Mouse (Mus musculus): ENCODE results near the gene Slc6a21.

Gene Slc6a21

GRCm38 (mm10) chr7:45277136-45277760, at the start of gene Slc6a21:
Gene Slc6a21 (plus strand): TSS chr7:45277513.
- peak; percentile 63 to 77 for DNase-seq (ENCODE audit: low read depth in 2 of 2, low spot score in 2 of 2)

GRCm38 (mm10) chr7:45228548-45228947, 48.8 kb upstream of the Slc6a21 start:
- DNase-seq (ENCODE audit: low read depth in 2 of 2, low spot score in 2 of 2), result no peak

GRCm38 (mm10) chr7:45229046-45229445, 48.3 kb upstream of the Slc6a21 start:
- DNase-seq (ENCODE audit: low read depth in 2 of 2, low spot score in 2 of 2), result no peak

GRCm38 (mm10) chr7:45229459-45230203, 47.7 kb upstream of the Slc6a21 start:
- no peak for DNase-seq (ENCODE audit: low read depth in 2 of 2, low spot score in 2 of 2)

GRCm38 (mm10) chr7:45231192-45231591, 46.1 kb upstream of the Slc6a21 start:
- no peak for DNase-seq (ENCODE audit: low read depth in 2 of 2, low spot score in 2 of 2)

- no peak for DNase-seq (ENCODE audit: low read depth in 2 of 2, low spot score in 2 of 2)
Observed at GRCm38 (mm10) chr7:45231941-45232340, 45.4 kb upstream of the Slc6a21 start.

GRCm38 (mm10) chr7:45232716-45233465, 44.4 kb upstream of the Slc6a21 start:
- no peak for DNase-seq (ENCODE audit: low read depth in 2 of 2, low spot score in 2 of 2)

- no peak for DNase-seq (ENCODE audit: low read depth in 2 of 2, low spot score in 2 of 2)
Observed at GRCm38 (mm10) chr7:45233580-45234332, 43.6 kb upstream of the Slc6a21 start.

- no peak for DNase-seq (ENCODE audit: low read depth in 2 of 2, low spot score in 2 of 2)
Observed at GRCm38 (mm10) chr7:45234333-45234841, 42.9 kb upstream of the Slc6a21 start.

- no peak for DNase-seq (ENCODE audit: low read depth in 2 of 2, low spot score in 2 of 2)
Observed at GRCm38 (mm10) chr7:45234922-45235571, 42.3 kb upstream of the Slc6a21 start.

GRCm38 (mm10) chr7:45235656-45236180, 41.6 kb upstream of the Slc6a21 start:
- DNase-seq (ENCODE audit: low read depth in 2 of 2, low spot score in 2 of 2), result no peak

- DNase-seq (ENCODE audit: low read depth in 2 of 2, low spot score in 2 of 2), result no peak
Observed at GRCm38 (mm10) chr7:45237747-45238699, 39.3 kb upstream of the Slc6a21 start.

- DNase-seq (ENCODE audit: low read depth in 2 of 2, low spot score in 2 of 2), result peak; percentile 53 to 76
Observed at GRCm38 (mm10) chr7:45238723-45239496, 38.4 kb upstream of the Slc6a21 start, which contains the start of gene Cd37. Gene Cd37 (minus strand): TSS chr7:45239115.

GRCm38 (mm10) chr7:45240109-45240508, 37.2 kb upstream of the Slc6a21 start:
- no peak for DNase-seq (ENCODE audit: low read depth in 2 of 2, low spot score in 2 of 2)

- no peak for DNase-seq (ENCODE audit: low read depth in 2 of 2, low spot score in 2 of 2)
Observed at GRCm38 (mm10) chr7:45240633-45241388, 36.5 kb upstream of the Slc6a21 start, which contains the start of gene Slc6a16. Gene Slc6a16 (plus strand): TSS chr7:45241085.

GRCm38 (mm10) chr7:45241389-45241749, 35.9 kb upstream of the Slc6a21 start:
- DNase-seq (ENCODE audit: low read depth in 2 of 2, low spot score in 2 of 2), result no peak

GRCm38 (mm10) chr7:45247666-45248065, 29.6 kb upstream of the Slc6a21 start:
- DNase-seq (ENCODE audit: low read depth in 2 of 2, low spot score in 2 of 2), result no peak

GRCm38 (mm10) chr7:45253806-45254205, 23.5 kb upstream of the Slc6a21 start:
- DNase-seq (ENCODE audit: low read depth in 2 of 2, low spot score in 2 of 2), result no peak
